Mouse (Mus musculus) heart, postnatal 10 days (tissue): ENCODE data around the gene Gli1. TPM values are rescaled to one million over a fixed set of nuclear protein-coding genes. Genes with fewer than 3 reads are reported as not detected.

Experiments used
- DNase-seq, 2 experiments: peaks; one replicate each; pipeline ENCODE4 v3.0.0; 2021
- intact Hi-C: fragments of 180-260 bp; cut with DNase I; formaldehyde crosslinking; loops from one replicate; pipeline ENCODE4 v1.15.1; 2025
- total RNA-seq, 2 experiments: library from RNA; stranded (reverse); gene quantifications; 2 replicates each; pipeline ENCODE4 v1.2.3; 2021

Gli1 gene
- total RNA-seq, 2 experiments from 2014 or later: 2.1 to 2.5 TPM

DNA sequence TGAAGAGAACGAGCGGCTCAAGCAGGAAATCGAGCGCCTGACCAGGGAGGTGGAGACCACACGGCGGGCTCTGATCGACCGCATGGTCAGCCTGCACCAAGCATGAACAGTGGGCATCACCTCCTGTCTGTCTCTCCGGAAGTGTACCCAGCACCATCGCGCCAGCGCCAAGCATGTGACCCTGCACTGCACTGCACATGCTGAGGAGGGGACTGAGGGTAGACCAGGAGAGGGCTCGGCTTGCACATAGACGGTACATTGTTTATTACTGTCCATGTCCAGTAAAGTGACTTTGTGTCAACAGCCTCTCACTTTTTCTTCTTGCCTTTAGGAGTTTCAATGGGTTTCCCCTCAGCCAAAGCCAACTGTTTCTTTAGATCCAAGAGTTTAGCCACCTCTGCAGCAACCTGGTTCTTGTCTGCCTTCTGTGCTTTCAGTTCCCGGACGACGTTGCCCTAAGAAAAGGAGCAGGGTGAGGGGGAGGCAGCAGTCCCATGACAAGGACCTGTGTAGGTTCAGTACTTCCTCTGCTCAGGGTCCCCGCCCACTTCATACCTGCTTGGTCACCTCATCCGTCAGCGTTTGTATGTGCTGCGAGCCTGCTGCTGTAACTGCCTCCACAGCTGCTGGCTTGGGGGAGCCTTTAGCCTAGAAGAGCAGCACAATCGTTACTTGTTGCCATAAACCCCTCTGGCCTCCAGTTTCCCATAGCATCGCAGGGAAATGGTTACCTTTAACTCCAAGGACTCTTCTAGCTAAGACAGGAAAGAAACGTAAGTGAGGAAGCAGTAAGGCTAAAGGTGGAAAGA lies 45.6 kb downstream of the Gli1 start:
- no peak for DNase-seq
- intact Hi-C loops: loop anchor here (10.0 kb wide), 1 partner anchor 369 kb away; the partner anchor contains the start of genes Nab2 and Nemp1

GRCm38 (mm10) chr10:127294895-127295510 lies 46.8 kb downstream of the Gli1 start:
- intact Hi-C loops: loop anchor here (10.0 kb wide), 1 partner anchor 370 kb away; the partner anchor contains the start of genes Nab2 and Nemp1
- no peak for DNase-seq

GRCm38 (mm10) chr10:127293590-127294113 lies 48.1 kb downstream of the Gli1 start:
- intact Hi-C loops: loop anchor here (10.0 kb wide), 1 partner anchor 371 kb away; the partner anchor contains the start of genes Nab2 and Nemp1
- no peak for DNase-seq

DNA sequence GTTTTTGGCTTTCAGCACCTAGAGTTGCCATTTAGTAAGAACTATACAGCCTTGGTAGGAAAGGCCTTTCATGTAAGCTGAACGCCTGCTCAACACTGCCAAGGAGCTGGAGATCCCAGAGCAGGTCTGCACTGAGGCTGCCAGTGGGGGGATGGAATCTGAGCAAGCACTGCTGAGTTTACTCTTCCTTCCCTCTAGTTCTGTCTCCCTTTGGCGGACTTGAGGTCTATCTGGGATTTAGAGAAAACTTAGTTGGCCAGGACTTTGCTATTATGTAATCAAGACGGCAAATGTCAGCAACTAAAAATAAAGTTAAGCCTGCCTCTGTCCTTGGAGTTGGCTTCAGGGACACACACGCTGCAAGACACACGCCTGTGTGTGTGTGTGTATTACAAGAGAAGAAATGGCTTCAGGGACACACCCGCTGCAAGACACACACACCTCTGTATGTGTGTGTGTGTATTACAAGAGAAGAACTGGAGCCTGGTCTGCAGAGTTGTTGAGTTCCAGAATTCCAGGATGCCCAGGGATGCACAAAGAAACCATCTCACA lies 48.7 kb downstream of the Gli1 start:
- intact Hi-C loops: loop anchor here (1.0 to 10.0 kb wide), 2 partner anchors 19 to 372 kb away; partner anchors contain the start of genes Nab2 and Nemp1
- DNase-seq: peak; percentile 75 to 76

DNA sequence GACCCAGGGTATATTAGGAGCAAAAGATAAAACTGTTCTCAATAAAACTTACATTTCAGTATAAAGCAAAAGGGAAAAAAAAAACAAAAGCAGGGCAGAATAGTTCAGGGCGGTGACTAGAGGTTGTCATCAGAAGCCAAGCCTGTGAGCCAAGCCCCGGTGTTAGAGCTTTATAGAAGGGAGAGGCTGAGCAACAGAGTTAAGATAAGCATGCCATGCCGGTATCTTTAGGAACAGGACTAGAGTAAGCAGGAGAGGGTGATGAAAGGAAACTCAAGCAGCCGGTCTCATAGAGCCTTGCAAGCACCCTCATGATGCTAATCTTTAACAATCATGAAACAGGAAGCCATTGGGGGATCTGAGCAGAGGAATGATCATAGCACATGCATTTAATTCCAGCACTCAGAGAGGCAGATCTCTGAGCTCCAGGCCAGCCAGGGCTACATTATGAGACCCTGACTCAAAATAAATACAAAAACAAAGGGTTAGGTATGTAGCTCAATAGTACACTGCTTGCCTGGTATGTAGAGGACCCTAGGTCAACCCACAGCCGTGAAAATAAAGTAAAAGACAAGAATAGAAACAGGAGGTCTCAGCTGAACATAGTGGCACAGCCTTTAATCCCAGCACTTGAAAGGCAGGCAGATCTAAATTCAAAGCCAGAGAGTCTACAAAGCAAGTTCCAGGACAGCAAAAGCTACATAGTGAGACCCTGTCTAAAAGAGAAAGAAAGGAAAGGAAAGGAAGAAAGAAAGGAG lies 49.7 kb downstream of the Gli1 start:
- intact Hi-C loops: loop anchor here (1.0 to 10.0 kb wide), 2 partner anchors 20 to 373 kb away; partner anchors contain the start of genes Nab2 and Nemp1
- DNase-seq: peak in 1 of 2 experiments; percentile 28

- intact Hi-C loops: loop anchor here (10.0 kb wide), 1 partner anchor 374 kb away; the partner anchor contains the start of genes Nab2 and Nemp1
- peak; percentile 81 to 83 for DNase-seq
Observed at GRCm38 (mm10) chr10:127290930-127291880, 50.6 kb downstream of the Gli1 start.

DNA sequence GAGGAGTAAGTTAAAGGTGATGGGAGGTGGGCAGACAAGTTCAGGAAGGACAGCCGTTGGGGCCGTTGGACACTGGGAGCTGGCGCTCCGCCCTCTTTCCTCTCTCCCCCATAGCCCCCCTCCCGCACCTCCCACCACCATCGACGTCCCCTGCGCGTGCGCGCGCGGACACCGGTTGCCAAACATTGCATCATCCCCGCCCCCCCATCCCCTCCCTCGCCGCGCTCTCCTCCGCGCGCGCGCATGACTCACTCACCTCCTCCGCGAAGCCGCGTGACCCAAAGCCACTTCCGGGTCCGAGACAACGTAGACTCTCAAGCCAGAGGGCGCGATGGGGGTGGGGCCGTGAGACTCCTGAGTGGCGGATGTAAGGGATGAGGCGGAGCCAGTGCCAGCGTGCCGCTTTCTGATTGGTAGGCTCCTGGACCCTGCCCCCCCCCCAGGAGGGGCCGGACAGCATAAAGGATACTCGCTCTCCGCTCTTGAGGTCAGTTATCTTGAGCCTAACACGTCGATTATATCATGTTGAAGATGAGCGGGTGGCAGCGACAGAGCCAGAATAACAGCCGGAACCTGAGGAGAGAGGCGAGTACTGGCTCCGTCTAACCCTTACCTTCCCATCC lies 51.4 kb downstream of the Gli1 start:
- peak; percentile 100 for DNase-seq
- intact Hi-C loops: loop anchor here (10.0 kb wide), 1 partner anchor 374 kb away; the partner anchor contains the start of genes Nab2 and Nemp1

DNA sequence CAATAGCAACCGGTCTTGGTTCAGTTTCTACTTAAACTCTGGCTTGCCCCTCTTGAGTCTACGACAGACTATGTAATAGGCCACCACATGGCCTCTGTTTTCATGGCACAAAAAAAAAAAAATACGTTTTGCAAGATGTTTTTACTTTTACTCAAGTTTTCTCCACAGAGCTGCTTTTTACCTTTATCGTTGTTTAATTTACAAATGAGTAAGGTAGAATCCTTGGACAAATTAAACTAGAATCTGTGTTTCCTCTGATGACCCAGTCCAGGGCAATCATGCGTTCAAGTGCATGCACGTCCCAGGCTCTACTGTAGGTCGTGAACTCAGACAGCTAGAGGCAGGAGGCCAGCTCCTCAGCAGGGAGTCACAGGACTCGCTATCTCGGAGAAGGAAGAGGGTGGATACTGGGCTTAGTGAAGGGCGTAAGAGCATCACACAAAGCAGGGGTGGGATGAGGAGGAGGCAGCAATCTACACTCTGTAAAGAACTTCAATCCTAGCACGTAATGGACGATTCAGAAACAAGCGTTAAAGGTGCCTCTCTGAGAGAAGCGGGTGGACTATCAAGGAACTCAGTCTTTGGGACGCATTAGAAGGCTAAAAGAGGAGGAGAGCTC lies 52.1 kb downstream of the Gli1 start:
- DNase-seq: peak; percentile 80 to 82
- intact Hi-C loops: loop anchor here (10.0 kb wide), 1 partner anchor 375 kb away; the partner anchor contains the start of genes Nab2 and Nemp1

DNA sequence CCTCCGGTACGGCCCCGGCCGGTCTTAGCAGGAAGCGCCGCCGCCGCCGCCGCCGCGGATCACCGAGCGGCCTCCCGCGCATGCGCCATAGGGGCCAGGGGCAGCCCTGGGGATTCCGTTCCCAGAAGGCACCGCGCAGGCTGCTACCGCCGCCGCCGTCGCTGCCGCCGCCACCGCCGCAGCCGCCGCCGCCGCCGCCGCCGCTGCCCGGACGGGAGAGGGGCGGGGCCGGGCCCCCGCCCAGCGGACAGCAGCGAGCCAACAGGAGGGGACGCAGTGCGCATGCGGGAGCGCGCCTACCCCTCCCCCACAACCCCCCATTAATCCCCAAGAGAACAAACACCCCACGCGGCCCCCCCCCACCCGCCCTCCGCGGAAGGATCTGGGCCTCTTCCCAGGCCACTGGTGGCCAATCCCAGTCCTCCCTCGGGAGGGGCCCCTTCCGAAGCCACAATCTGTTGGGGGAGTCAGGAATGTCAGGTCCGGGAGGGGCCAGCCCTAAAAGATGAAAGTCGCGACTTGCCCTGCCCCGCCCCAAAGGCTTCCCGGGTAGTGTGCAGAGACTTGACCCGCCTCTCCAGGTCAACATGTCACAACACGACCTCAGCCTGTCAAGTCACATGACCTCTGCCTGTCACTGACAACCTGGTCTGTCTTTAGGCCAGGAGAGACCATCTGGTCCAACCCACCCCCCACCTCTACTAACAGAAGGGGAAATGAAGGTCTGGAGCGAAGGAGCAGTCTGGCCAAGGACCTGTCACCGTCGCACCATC lies 52.8 kb downstream of the Gli1 start, which contains the start of gene Mbd6:
Gene Mbd6, minus strand, starts transcription at position 219 of the 773 bp plus-strand sequence.
- DNase-seq: peak; percentile 92
- intact Hi-C loops: no loop called here

DNA sequence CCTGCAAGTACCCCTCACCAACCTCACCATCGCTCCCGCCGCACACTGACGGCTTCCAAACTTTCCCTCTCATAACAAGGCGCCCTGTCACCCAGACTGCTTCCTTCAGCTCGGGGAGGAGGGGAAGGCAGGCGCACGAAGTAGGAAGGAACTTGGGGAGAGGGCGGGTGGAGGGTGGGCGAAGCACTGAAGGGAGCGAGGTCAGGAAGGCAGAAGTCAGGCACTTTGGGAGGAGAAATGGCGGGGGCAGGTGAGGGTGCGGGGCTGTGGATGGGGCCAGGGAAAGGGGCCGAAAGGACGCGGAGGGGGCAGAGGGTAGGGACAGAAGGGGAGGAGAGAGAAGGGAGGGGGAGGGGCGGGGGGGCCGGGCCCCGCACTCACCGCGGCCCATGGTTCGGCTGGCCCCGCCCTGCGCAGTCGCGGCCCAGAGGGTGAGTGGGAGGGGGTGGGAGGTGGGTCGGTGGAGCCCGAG lies 53.4 kb downstream of the Gli1 start:
- intact Hi-C loops: no loop called here
- peak; percentile 73 to 74 for DNase-seq

DNA sequence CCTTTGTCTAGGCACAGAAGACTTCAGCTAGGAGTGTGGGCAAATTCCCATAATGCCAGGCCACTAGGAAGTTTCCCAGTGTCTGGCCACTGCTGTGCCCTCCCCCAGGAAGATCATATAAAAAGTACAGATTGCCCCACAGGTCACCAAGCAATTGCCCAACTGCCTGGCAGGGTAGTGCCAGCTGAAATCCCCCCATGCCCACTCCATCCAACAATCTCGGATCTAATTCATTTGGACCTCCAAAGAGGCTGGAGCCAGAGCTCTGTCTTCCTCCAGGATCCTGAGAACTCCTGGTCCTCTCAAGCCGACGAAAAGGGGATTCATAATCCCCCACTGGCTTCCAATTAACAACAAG lies 53.9 kb downstream of the Gli1 start:
- DNase-seq: no peak
- intact Hi-C loops: loop anchor here (2.0 kb wide), 1 partner anchor 15 kb away; no protein-coding TSS in a partner anchor

- intact Hi-C loops: loop anchor here (2.0 kb wide), 1 partner anchor 15 kb away; no protein-coding TSS in a partner anchor
- DNase-seq: no peak
Observed at GRCm38 (mm10) chr10:127287271-127287935, 54.4 kb downstream of the Gli1 start.

GRCm38 (mm10) chr10:127286730-127287129 lies 55.0 kb downstream of the Gli1 start:
- intact Hi-C loops: loop anchor here (2.0 kb wide), 1 partner anchor 14 kb away; no protein-coding TSS in a partner anchor
- DNase-seq: no peak

DNA sequence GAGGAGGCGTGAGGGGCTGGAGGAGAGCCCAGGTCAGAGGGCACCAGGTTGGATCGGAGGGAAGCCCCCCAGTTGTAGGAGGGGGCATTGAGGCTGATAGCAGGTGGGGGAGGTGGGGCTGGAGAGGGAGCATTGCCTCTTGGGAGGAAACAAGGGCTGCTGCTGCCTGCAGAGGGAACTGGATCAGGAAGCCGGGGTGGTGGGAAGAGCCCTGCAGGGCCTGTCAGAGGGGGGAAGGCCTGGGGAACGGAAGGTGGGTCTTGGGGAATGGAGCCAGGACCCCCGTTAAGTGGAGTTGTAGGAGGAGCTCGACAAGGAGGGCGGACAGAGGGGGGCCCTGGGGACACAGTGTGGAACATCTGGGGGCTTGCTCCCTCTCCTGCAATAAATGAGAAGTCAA lies 55.6 kb downstream of the Gli1 start:
- intact Hi-C loops: loop anchor here (2.0 kb wide), 1 partner anchor 13 kb away; no protein-coding TSS in a partner anchor
- no peak for DNase-seq

DNA sequence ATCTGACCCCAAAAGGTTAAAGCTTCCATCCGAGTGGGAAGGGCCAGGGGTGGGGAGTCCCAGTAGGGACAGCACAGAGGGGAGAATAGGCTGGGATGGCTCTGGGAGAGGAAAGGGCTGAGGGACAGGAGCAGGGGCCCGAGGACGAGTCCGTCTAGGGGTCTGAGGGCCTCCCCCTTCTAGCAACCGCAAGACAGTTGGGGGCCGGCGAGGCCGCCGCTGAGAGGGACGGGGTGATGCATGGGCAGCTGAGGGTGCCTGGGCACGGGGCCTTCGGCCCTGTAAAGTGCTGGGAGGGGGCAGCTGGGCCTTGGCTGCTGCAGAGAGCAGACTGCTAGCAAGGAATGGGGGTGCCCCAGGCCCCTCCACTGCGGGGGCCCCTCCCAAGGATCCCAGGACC lies 56.1 kb downstream of the Gli1 start:
- intact Hi-C loops: loop anchor here (2.0 kb wide), 1 partner anchor 13 kb away; no protein-coding TSS in a partner anchor
- DNase-seq: no peak
